Mouse (Mus musculus) heart, postnatal 0 days (tissue): ENCODE data around the gene Lrp1.

Experiments
- CTCF ChIP-seq: IDR thresholded peaks from 2 replicates; pipeline ENCODE4 v1.5.1; 2016; ENCODE audit warnings: antibody characterized with exemption, control low read depth, low read depth
- EP300 ChIP-seq: IDR thresholded peaks from 2 replicates; pipeline ENCODE4 v1.6.1; 2016; ENCODE audit warnings: antibody characterized with exemption, low read depth

- TF ChIP-seq CTCF (no peak), EP300 (no peak)
Observed at GRCm38 (mm10) chr10:127615034-127615374, 5.9 kb downstream of the Lrp1 start.
